Mouse (Mus musculus): ENCODE measurements around the gene Dach1. TPM values are rescaled to one million over a fixed set of nuclear protein-coding genes. Genes with fewer than 3 reads are reported as not detected.

Dach1 gene
- polyA plus RNA-seq, 1 experiment from 2014 or later = 11.4 TPM

GRCm38 (mm10) chr14:97980879-97981278, 188.7 kb downstream of the Dach1 start:
- Histone ChIP-seq H3K27ac (peak overlapping the region; percentile 68; the same call in 1 of the 2 replicates), H3K4me1 (peaks cover 62% of the 10 kb centered on the region)

GRCm38 (mm10) chr14:97976091-97976490, 193.5 kb downstream of the Dach1 start:
- no peak overlapping the region for H3K27ac ChIP-seq
- H3K9me3 ChIP-seq (replicated peaks) = no peaks in the 10 kb centered on the region
- 13% methylated on average over 1 of the region's 1 CpGs for WGBS
- H3K4me1 ChIP-seq = peaks cover 48% of the 10 kb centered on the region
- DNase-seq (ENCODE audit: low spot score) = no peak
- no peak overlapping the region for H3K4me3 ChIP-seq
- no peaks in the 10 kb centered on the region for H3K36me3 ChIP-seq
- H3K27me3 ChIP-seq (ENCODE audit: low read depth, poor library complexity, severe bottlenecking) = no peaks in the 10 kb centered on the region

More at GRCm38 (mm10) chr14:97980879-97981278, 188.7 kb downstream of the Dach1 start:
- H3K4me3 ChIP-seq = no peak overlapping the region
- WGBS = 7% methylated on average over 4 of the region's 4 CpGs
- H3K9me3 ChIP-seq (replicated peaks) = no peaks in the 10 kb centered on the region
- DNase-seq (ENCODE audit: low spot score) = no peak
- no peaks in the 10 kb centered on the region for H3K36me3 ChIP-seq
- no peaks in the 10 kb centered on the region for H3K27me3 ChIP-seq (ENCODE audit: low read depth, poor library complexity, severe bottlenecking)

GRCm38 (mm10) chr14:97975447-97975846, 194.1 kb downstream of the Dach1 start:
- Histone ChIP-seq H3K27me3 (ENCODE audit: low read depth, poor library complexity, severe bottlenecking) (no peaks in the 10 kb centered on the region), H3K27ac (no peak overlapping the region), H3K9me3 (replicated peaks) (no peaks in the 10 kb centered on the region), H3K36me3 (no peaks in the 10 kb centered on the region), H3K4me3 (no peak overlapping the region), H3K4me1 (peaks cover 42% of the 10 kb centered on the region)
- 52% methylated on average over 7 of the region's 7 CpGs for WGBS
- peak; percentile 35 for DNase-seq (ENCODE audit: low spot score)

DNA sequence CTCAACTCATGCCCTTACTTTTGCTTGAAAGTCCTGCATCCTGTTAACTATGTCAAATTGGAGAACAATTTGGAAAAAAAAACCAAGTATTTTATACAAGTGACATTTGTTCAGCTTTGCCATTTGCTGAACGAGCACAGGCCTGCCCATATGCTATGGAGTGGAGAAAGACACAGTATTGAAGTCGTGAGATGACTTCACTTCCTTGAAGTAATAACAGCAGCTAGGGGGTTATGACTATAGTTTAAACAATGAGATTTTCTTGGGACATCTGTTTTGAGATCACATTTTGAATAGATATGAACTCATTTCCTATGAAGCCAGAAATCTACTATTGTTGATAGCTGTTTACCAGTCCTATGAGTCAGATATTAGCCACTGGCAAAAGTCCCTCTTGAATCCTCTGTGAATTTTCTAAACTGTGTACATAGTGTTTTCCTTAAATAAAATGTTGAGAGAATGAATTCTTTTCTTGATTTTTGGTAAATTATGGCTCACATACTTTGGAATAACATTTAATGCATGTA, 205.0 kb downstream of the Dach1 start:
- H3K4me1 ChIP-seq = peaks cover 12% of the 10 kb centered on the region; the same call in 1 of the 2 replicates
- H3K36me3 ChIP-seq = no peaks in the 10 kb centered on the region
- DNase-seq (ENCODE audit: low spot score) = no peak
- H3K27ac ChIP-seq = no peak overlapping the region
- H3K9me3 ChIP-seq (replicated peaks) = no peaks in the 10 kb centered on the region
- no peak overlapping the region for H3K4me3 ChIP-seq
- H3K27me3 ChIP-seq (ENCODE audit: low read depth, poor library complexity, severe bottlenecking) = no peaks in the 10 kb centered on the region
- 74% methylated on average over 2 of the region's 2 CpGs for WGBS

- WGBS = 79% methylated on average over 6 of the region's 6 CpGs
- H3K4me3 ChIP-seq = no peak overlapping the region
- H3K9me3 ChIP-seq (replicated peaks) = no peaks in the 10 kb centered on the region
- no peak overlapping the region for H3K27ac ChIP-seq
- H3K36me3 ChIP-seq = no peaks in the 10 kb centered on the region
- H3K4me1 ChIP-seq = peaks cover 12% of the 10 kb centered on the region; the same call in 1 of the 2 replicates
- no peaks in the 10 kb centered on the region for H3K27me3 ChIP-seq (ENCODE audit: low read depth, poor library complexity, severe bottlenecking)
- no peak for DNase-seq (ENCODE audit: low spot score)
Measured at GRCm38 (mm10) chr14:97963624-97964023, 205.9 kb downstream of the Dach1 start.

GRCm38 (mm10) chr14:97956356-97956755, 213.2 kb downstream of the Dach1 start:
- H3K27me3 ChIP-seq (ENCODE audit: low read depth, poor library complexity, severe bottlenecking) = no peaks in the 10 kb centered on the region
- no peak overlapping the region for H3K4me3 ChIP-seq
- H3K4me1 ChIP-seq = peaks cover 12% of the 10 kb centered on the region; the same call in 1 of the 2 replicates
- no peak overlapping the region for H3K27ac ChIP-seq
- H3K9me3 ChIP-seq (replicated peaks) = no peaks in the 10 kb centered on the region
- DNase-seq (ENCODE audit: low spot score) = no peak
- H3K36me3 ChIP-seq = no peaks in the 10 kb centered on the region
- 92% methylated on average over 1 of the region's 1 CpGs for WGBS

GRCm38 (mm10) chr14:97945471-97945870, 224.1 kb downstream of the Dach1 start:
- no peaks in the 10 kb centered on the region for H3K9me3 ChIP-seq (replicated peaks)
- peaks cover 11% of the 10 kb centered on the region; the same call in 1 of the 2 replicates for H3K4me1 ChIP-seq
- DNase-seq (ENCODE audit: low spot score) = no peak
- 48% methylated on average over 2 of the region's 2 CpGs for WGBS
- no peaks in the 10 kb centered on the region for H3K36me3 ChIP-seq
- H3K27ac ChIP-seq = no peak overlapping the region
- H3K4me3 ChIP-seq = no peak overlapping the region
- no peaks in the 10 kb centered on the region for H3K27me3 ChIP-seq (ENCODE audit: low read depth, poor library complexity, severe bottlenecking)

GRCm38 (mm10) chr14:97944643-97945268, 224.8 kb downstream of the Dach1 start:
- Histone ChIP-seq H3K4me1 (peaks cover 11% of the 10 kb centered on the region; the same call in 1 of the 2 replicates), H3K36me3 (no peaks in the 10 kb centered on the region), H3K4me3 (no peak overlapping the region), H3K27me3 (ENCODE audit: low read depth, poor library complexity, severe bottlenecking) (no peaks in the 10 kb centered on the region), H3K9me3 (replicated peaks) (no peaks in the 10 kb centered on the region), H3K27ac (no peak overlapping the region)
- no peak for DNase-seq (ENCODE audit: low spot score)
- WGBS = 63% methylated on average over 9 of the region's 9 CpGs

DNA sequence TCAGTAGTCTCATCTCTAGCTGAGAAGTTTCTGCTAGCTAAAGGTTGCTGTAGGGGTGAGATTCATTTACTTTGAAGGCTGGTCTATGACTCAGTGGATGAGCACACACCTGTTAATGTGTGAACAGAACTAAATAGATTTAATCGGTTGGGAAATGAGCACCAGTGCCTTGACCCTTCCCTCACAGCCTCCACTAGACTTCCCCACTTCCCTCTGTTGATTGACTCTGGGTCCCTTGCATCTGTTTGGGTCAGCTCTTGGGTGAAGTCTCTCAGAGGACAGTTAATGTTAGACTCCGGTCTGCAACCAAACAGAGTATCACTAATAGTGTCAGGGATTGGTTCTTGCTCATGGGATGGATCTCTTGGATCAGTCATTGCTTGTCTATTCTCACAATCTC, 227.2 kb downstream of the Dach1 start:
- no peak overlapping the region for H3K27ac ChIP-seq
- WGBS = 94% methylated on average over 2 of the region's 2 CpGs
- H3K36me3 ChIP-seq = no peaks in the 10 kb centered on the region
- H3K4me3 ChIP-seq = no peak overlapping the region
- DNase-seq (ENCODE audit: low spot score) = no peak
- no peaks in the 10 kb centered on the region for H3K27me3 ChIP-seq (ENCODE audit: low read depth, poor library complexity, severe bottlenecking)
- H3K9me3 ChIP-seq (replicated peaks) = no peaks in the 10 kb centered on the region
- peaks cover 11% of the 10 kb centered on the region; the same call in 1 of the 2 replicates for H3K4me1 ChIP-seq

- Histone ChIP-seq H3K27ac (no peak overlapping the region), H3K4me3 (no peak overlapping the region), H3K27me3 (ENCODE audit: low read depth, poor library complexity, severe bottlenecking) (no peaks in the 10 kb centered on the region), H3K36me3 (no peaks in the 10 kb centered on the region), H3K9me3 (replicated peaks) (no peaks in the 10 kb centered on the region), H3K4me1 (no peaks in the 10 kb centered on the region)
- WGBS = 94% methylated on average over 3 of the region's 3 CpGs
- DNase-seq (ENCODE audit: low spot score) = no peak
Measured at GRCm38 (mm10) chr14:97896622-97897021, 272.9 kb downstream of the Dach1 start.

DNA sequence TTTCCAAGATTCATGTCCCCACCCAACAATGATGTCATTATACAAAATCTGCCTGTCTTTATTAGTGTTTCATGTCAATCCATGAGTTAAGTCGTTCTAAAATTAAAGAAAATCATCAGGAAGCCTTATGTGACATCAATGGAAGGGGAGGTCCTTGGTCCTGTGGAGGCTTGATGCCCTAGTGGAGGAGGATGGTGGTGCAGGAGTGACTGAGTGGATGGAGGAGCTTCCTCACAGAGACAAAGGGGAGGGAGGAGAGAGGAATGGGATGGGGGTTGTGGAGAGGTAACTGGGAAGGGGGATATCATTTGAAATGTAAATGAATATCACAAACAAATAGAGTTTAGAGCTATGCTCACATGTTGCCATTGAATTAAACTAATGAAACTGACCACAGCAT, 287.6 kb downstream of the Dach1 start:
- DNase-seq (ENCODE audit: low spot score) = no peak
- WGBS = 54% methylated on average over 1 of the region's 1 CpGs

DNA sequence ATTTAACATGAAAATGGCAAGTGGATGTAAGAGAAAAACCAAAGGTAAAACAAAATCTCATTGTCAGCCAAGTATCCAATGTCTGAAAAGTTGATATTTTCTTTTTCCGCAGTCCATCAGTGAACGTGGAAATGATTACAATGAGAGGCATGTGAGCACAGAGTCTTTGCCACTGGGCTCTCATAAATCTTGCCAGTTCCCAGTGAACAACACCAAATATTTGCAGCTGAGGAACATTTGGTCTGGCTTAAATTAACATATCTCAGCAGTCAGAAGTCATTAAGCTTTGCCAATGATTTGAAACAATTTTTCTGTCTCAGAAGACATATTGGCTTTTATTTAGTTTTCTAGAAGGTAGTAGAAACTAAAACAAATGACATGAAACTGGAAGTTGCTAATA, 298.6 kb downstream of the Dach1 start:
- Histone ChIP-seq H3K4me1 (peaks cover 44% of the 10 kb centered on the region), H3K27me3 (ENCODE audit: low read depth, poor library complexity, severe bottlenecking) (no peaks in the 10 kb centered on the region), H3K4me3 (no peak overlapping the region), H3K9me3 (replicated peaks) (no peaks in the 10 kb centered on the region), H3K27ac (no peak overlapping the region), H3K36me3 (no peaks in the 10 kb centered on the region)
- WGBS = 20% methylated on average over 2 of the region's 2 CpGs
- no peak for DNase-seq (ENCODE audit: low spot score)

More for the DNA sequence above, 287.6 kb downstream of the Dach1 start:
- no peaks in the 10 kb centered on the region for H3K36me3 ChIP-seq
- H3K9me3 ChIP-seq (replicated peaks) = no peaks in the 10 kb centered on the region
- H3K27ac ChIP-seq = no peak overlapping the region
- H3K27me3 ChIP-seq (ENCODE audit: low read depth, poor library complexity, severe bottlenecking) = no peaks in the 10 kb centered on the region
- H3K4me3 ChIP-seq = no peak overlapping the region
- 0 out of 2 replicates have a peak, but pooled peaks cover 5% of the 10 kb centered on the region for H3K4me1 ChIP-seq

DNA sequence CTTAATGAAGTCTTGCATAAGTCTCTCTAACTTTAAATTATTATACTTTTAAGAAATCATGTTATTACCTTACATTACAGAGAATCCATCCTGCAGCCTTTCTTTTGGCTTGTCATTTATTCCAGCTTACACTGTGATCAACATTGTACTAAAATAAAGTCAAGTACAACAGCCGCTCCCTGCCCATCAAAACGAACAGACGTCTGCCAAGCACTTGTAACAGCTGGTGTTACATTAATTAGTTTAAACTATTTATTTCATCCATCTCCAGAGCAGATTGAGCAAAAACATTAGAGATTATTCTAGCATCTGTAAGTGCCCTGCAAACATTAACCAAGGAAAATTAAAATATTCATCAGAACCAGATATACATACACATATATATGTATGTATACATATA, 311.2 kb downstream of the Dach1 start:
- WGBS = 90% methylated on average over 3 of the region's 3 CpGs
- no peaks in the 10 kb centered on the region for H3K9me3 ChIP-seq (replicated peaks)
- H3K36me3 ChIP-seq = no peaks in the 10 kb centered on the region
- no peaks in the 10 kb centered on the region for H3K4me1 ChIP-seq
- H3K27ac ChIP-seq = no peak overlapping the region
- H3K27me3 ChIP-seq (ENCODE audit: low read depth, poor library complexity, severe bottlenecking) = no peaks in the 10 kb centered on the region
- H3K4me3 ChIP-seq = no peak overlapping the region
- no peak for DNase-seq (ENCODE audit: low spot score)

All from limb, embryonic 10.5 days (tissue).